Mouse (Mus musculus) limb, embryonic 15.5 days (tissue): ENCODE data around the gene D17Wsu92e. TPM values are rescaled to one million over a fixed set of nuclear protein-coding genes. Genes with fewer than 3 reads are reported as not detected.

Experiments used
- ATAC-seq: fragments of 200-750 bp; cut with Nextera tagmentation; 2 replicates; pipeline ENCODE4 v1.8.0; 2017; ENCODE audit warnings: low read depth, moderate TSS enrichment; ENCODE audit not compliant: insufficient number of reproducible peaks, low FRiP score, low TSS enrichment
- H3K27ac ChIP-seq: fragments of 300-500 bp; sonication (generic); 2 replicates; pipeline ENCODE4 v1.5.1; 2015; ENCODE audit warnings: moderate library complexity, mild to moderate bottlenecking, inconsistent platforms
- H3K27me3 ChIP-seq: fragments of 300-500 bp; sonication (generic); 2 replicates; pipeline ENCODE4 v1.6.1; 2015; ENCODE audit warnings: inconsistent platforms
- H3K36me3 ChIP-seq: fragments of 300-500 bp; sonication (generic); 2 replicates; pipeline ENCODE4 v1.6.1; 2015; ENCODE audit warnings: inconsistent platforms
- H3K4me1 ChIP-seq: fragments of 300-500 bp; sonication (generic); 2 replicates; pipeline ENCODE4 v1.6.1; 2015; ENCODE audit warnings: inconsistent platforms
- H3K4me2 ChIP-seq: fragments of 300-500 bp; sonication (generic); 2 replicates; pipeline ENCODE4 v1.6.1; 2015; ENCODE audit warnings: mild to moderate bottlenecking, inconsistent platforms
- H3K4me3 ChIP-seq: fragments of 300-500 bp; sonication (generic); 2 replicates; pipeline ENCODE4 v1.5.1; 2015; ENCODE audit warnings: mild to moderate bottlenecking, inconsistent platforms
- H3K9ac ChIP-seq: fragments of 300-500 bp; sonication (generic); 2 replicates; pipeline ENCODE4 v1.6.1; 2015; ENCODE audit warnings: inconsistent platforms
- H3K9me3 ChIP-seq: fragments of 300-500 bp; sonication (generic); 2 replicates; pipeline ENCODE4 v1.6.1; 2016; ENCODE audit warnings: inconsistent platforms
- WGBS: fragments of 180-500 bp; shearing (Covaris S2); methylation state at CpG from one replicate; pipeline ENCODE4 v1.1.7; 2015; 5-methylcytosine and 5-hydroxymethylcytosine counted together
- polyA plus RNA-seq: library from polyadenylated mRNA; unstranded; fragments of >200 nt; fragmentation: Nextera tagmentation; extraction: Ambion mirVana; gene quantifications from 2 replicates; pipeline ENCODE4 v1.2.1, GENCODE M21; 2015

D17Wsu92e gene
- polyA plus RNA-seq, 1 experiment from 2014 or later = 17.0 TPM

GRCm38 (mm10) chr17:27761639-27762336, 58.7 kb downstream of the D17Wsu92e start:
- H3K4me1 ChIP-seq = 0 out of 2 replicates have a peak, but pooled peaks cover 6% of the 10 kb centered on the region

GRCm38 (mm10) chr17:27760169-27760568, 60.3 kb downstream of the D17Wsu92e start:
- H3K27ac ChIP-seq = no peak overlapping the region
- H3K27me3 ChIP-seq = no peaks in the 10 kb centered on the region
- no peak for ATAC-seq
- H3K4me3 ChIP-seq = no peak overlapping the region
- peaks cover 31% of the 10 kb centered on the region for H3K36me3 ChIP-seq
- H3K9me3 ChIP-seq = 0 out of 2 replicates have a peak, but pooled peaks cover 4% of the 10 kb centered on the region
- no peak overlapping the region for H3K4me2 ChIP-seq
- no peak overlapping the region for H3K9ac ChIP-seq
- WGBS = 78% methylated on average over 6 of the region's 6 CpGs
- 0 out of 2 replicates have a peak, but pooled peaks cover 9% of the 10 kb centered on the region for H3K4me1 ChIP-seq

More at GRCm38 (mm10) chr17:27761639-27762336, 58.7 kb downstream of the D17Wsu92e start:
- WGBS = 33% methylated on average over 9 of the region's 9 CpGs
- Histone ChIP-seq H3K9ac (no peak overlapping the region), H3K36me3 (peaks cover 37% of the 10 kb centered on the region), H3K4me3 (no peak overlapping the region), H3K27me3 (no peaks in the 10 kb centered on the region), H3K4me2 (no peak overlapping the region), H3K27ac (no peak overlapping the region), H3K9me3 (0 out of 2 replicates have a peak, but pooled peaks cover 4% of the 10 kb centered on the region)
- ATAC-seq = 0 out of 2 replicates have a peak, but pooled peaks have one; percentile 57

GRCm38 (mm10) chr17:27751314-27752202, 68.9 kb downstream of the D17Wsu92e start:
- H3K9me3 ChIP-seq = no peaks in the 10 kb centered on the region
- no peaks in the 10 kb centered on the region for H3K27me3 ChIP-seq
- no peak overlapping the region for H3K27ac ChIP-seq
- H3K36me3 ChIP-seq = peaks cover 45% of the 10 kb centered on the region
- WGBS = 84% methylated on average over 8 of the region's 8 CpGs
- H3K4me3 ChIP-seq = no peak overlapping the region
- no peak for ATAC-seq
- no peak overlapping the region for H3K9ac ChIP-seq
- peaks cover 6% of the 10 kb centered on the region for H3K4me1 ChIP-seq
- no peak overlapping the region for H3K4me2 ChIP-seq

DNA sequence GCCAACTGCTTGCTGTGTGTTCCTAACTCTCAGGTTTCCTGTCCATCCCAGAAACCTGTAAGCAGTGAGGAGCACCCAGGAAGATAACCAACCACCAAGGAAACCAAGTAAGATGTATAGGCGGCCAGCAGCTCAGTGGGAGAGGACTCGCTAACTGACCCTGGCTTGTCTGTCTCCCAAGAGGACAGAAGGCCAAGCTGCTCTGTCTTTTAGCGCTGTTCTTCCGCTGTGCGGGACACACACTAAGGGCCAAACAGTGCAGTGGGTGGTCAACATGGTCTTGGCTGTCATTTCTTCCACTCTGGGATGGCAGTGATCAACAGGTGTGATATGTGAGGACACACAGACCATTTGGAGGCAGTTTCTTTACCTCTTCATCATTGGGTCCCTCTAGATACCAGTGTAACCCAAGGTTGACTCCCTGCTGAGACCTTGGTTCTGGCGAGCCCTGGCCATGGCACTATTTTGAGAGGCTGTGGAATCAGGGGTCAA, 70.0 kb downstream of the D17Wsu92e start:
- Histone ChIP-seq H3K27ac (no peak overlapping the region), H3K4me3 (no peak overlapping the region), H3K9ac (no peak overlapping the region), H3K36me3 (peaks cover 38% of the 10 kb centered on the region), H3K4me2 (no peak overlapping the region), H3K9me3 (no peaks in the 10 kb centered on the region), H3K27me3 (no peaks in the 10 kb centered on the region), H3K4me1 (peaks cover 6% of the 10 kb centered on the region)
- WGBS = 93% methylated on average over 6 of the region's 6 CpGs
- no peak for ATAC-seq

DNA sequence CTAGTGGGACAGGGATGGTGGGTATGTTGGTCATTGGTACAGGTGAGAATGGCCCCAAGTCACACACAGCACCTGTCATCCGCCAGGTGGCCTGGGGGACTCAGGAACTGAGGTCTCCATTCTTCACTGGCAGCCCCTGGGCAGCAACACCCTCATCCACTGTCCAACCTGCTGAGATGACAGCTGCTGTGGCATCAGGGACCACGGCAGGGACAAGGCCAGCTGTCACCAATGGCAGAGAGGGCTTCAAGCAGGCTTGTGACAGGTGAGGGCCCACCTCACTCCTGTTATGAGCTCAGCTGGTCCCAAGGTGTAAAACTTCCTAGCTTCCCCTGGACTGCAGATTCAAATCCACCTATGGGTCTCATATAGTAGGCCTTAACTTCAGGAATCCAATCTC, 72.3 kb downstream of the D17Wsu92e start:
- WGBS = 87% methylated on average over 2 of the region's 2 CpGs
- no peaks in the 10 kb centered on the region for H3K27me3 ChIP-seq
- H3K27ac ChIP-seq = no peak overlapping the region
- no peak overlapping the region for H3K4me2 ChIP-seq
- peaks cover 20% of the 10 kb centered on the region for H3K36me3 ChIP-seq
- H3K4me1 ChIP-seq = peaks cover 6% of the 10 kb centered on the region
- no peak overlapping the region for H3K4me3 ChIP-seq
- H3K9ac ChIP-seq = no peak overlapping the region
- no peaks in the 10 kb centered on the region for H3K9me3 ChIP-seq
- no peak for ATAC-seq

GRCm38 (mm10) chr17:27746446-27746845, 74.0 kb downstream of the D17Wsu92e start:
- ATAC-seq = no peak
- Histone ChIP-seq H3K27ac (peak overlapping the region; percentile 14; the same call in 1 of the 2 replicates), H3K4me3 (no peak overlapping the region), H3K9me3 (no peaks in the 10 kb centered on the region), H3K9ac (no peak overlapping the region), H3K36me3 (0 out of 2 replicates have a peak, but pooled peaks cover 6% of the 10 kb centered on the region), H3K27me3 (no peaks in the 10 kb centered on the region), H3K4me1 (peaks cover 6% of the 10 kb centered on the region), H3K4me2 (no peak overlapping the region)
- WGBS = 46% methylated on average over 4 of the region's 4 CpGs

GRCm38 (mm10) chr17:27740961-27741360, 79.5 kb downstream of the D17Wsu92e start:
- H3K9me3 ChIP-seq = no peaks in the 10 kb centered on the region
- no peak overlapping the region for H3K27ac ChIP-seq
- no peak for ATAC-seq
- 86% methylated on average over 6 of the region's 6 CpGs for WGBS
- H3K27me3 ChIP-seq = no peaks in the 10 kb centered on the region
- 0 out of 2 replicates have a peak, but pooled peaks cover 2% of the 10 kb centered on the region for H3K36me3 ChIP-seq
- H3K9ac ChIP-seq = no peak overlapping the region
- no peak overlapping the region for H3K4me3 ChIP-seq
- H3K4me2 ChIP-seq = no peak overlapping the region
- no peaks in the 10 kb centered on the region for H3K4me1 ChIP-seq

- H3K4me2 ChIP-seq = no peak overlapping the region
- 22% methylated on average over 12 of the region's 13 CpGs for WGBS
Observed at GRCm38 (mm10) chr17:27734344-27735073, 85.9 kb downstream of the D17Wsu92e start.

GRCm38 (mm10) chr17:27732694-27733093, 87.8 kb downstream of the D17Wsu92e start:
- 86% methylated on average over 3 of the region's 3 CpGs for WGBS
- no peaks in the 10 kb centered on the region for H3K4me1 ChIP-seq
- no peaks in the 10 kb centered on the region for H3K27me3 ChIP-seq

More at GRCm38 (mm10) chr17:27734344-27735073, 85.9 kb downstream of the D17Wsu92e start:
- H3K4me1 ChIP-seq = no peaks in the 10 kb centered on the region
- no peak for ATAC-seq
- no peak overlapping the region for H3K9ac ChIP-seq
- no peaks in the 10 kb centered on the region for H3K36me3 ChIP-seq
- no peaks in the 10 kb centered on the region for H3K27me3 ChIP-seq
- no peak overlapping the region for H3K27ac ChIP-seq
- H3K9me3 ChIP-seq = no peaks in the 10 kb centered on the region
- no peak overlapping the region for H3K4me3 ChIP-seq

GRCm38 (mm10) chr17:27732152-27732551, 88.3 kb downstream of the D17Wsu92e start:
- Histone ChIP-seq H3K4me1 (no peaks in the 10 kb centered on the region), H3K9ac (no peak overlapping the region), H3K36me3 (no peaks in the 10 kb centered on the region), H3K27me3 (no peaks in the 10 kb centered on the region), H3K4me2 (no peak overlapping the region), H3K27ac (no peak overlapping the region), H3K9me3 (no peaks in the 10 kb centered on the region), H3K4me3 (no peak overlapping the region)
- 70% methylated on average over 5 of the region's 5 CpGs for WGBS
- no peak for ATAC-seq

More at GRCm38 (mm10) chr17:27732694-27733093, 87.8 kb downstream of the D17Wsu92e start:
- Histone ChIP-seq H3K9me3 (no peaks in the 10 kb centered on the region), H3K4me2 (no peak overlapping the region), H3K9ac (no peak overlapping the region), H3K27ac (no peak overlapping the region), H3K4me3 (no peak overlapping the region), H3K36me3 (no peaks in the 10 kb centered on the region)
- ATAC-seq = no peak

DNA sequence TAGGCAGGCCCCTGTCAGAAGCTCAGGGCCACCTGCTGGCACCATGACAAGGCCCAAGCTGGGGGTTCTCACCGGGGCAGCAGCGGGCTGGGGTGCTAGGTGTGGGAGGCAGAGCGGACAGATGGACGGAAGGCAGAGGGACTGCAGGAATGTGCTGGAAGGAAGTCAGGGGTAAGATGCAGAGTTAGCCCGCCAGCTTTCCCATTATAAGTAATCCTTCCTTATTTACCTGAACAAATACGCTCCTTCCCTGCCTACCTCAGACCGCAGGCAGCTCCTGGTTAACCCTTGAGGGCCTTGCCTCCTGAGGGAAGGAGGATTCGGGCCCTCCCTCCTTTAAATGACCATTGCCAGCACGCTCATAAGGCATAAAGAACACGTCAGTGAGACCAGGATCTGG, 91.7 kb downstream of the D17Wsu92e start, which contains the start of gene Spdef:
Gene Spdef (minus strand): TSS at position 186 of the 400 bp plus-strand sequence.
- no peaks in the 10 kb centered on the region for H3K9me3 ChIP-seq
- peaks cover 11% of the 10 kb centered on the region for H3K4me1 ChIP-seq
- no peaks in the 10 kb centered on the region for H3K36me3 ChIP-seq
- H3K4me3 ChIP-seq = no peak within 1 kb of the TSS
- no peak within 1 kb of the TSS for H3K9ac ChIP-seq
- no peak for ATAC-seq
- no peak within 1 kb of the TSS for H3K4me2 ChIP-seq
- H3K27ac ChIP-seq = no peak within 1 kb of the TSS
- WGBS = 76% methylated on average over 10 of the region's 10 CpGs
- no peaks in the 10 kb centered on the region for H3K27me3 ChIP-seq
